Mouse (Mus musculus) midbrain, embryonic 11.5 days (tissue): ENCODE data around the gene Snrpa. TPM values are rescaled to one million over a fixed set of nuclear protein-coding genes. Genes with fewer than 3 reads are reported as not detected.

Source experiments
- ATAC-seq: fragments of 200-750 bp; cut with Nextera tagmentation; 2 replicates; pipeline ENCODE4 v1.8.0; 2017; ENCODE audit warnings: moderate TSS enrichment, moderate library complexity; ENCODE audit not compliant: low FRiP score
- DNase-seq: peaks from one replicate; pipeline ENCODE4 v3.0.0; 2015; ENCODE audit warnings: low spot score; ENCODE audit errors: missing footprints
- H3K27ac ChIP-seq: fragments of 300-500 bp; sonication (generic); 2 replicates; pipeline ENCODE4 v1.5.1; 2014; ENCODE audit warnings: low read depth, low read length
- H3K27me3 ChIP-seq: fragments of 300-500 bp; sonication (generic); 2 replicates; pipeline ENCODE4 v1.6.1; 2014; ENCODE audit warnings: mild to moderate bottlenecking, low read length, moderate library complexity, mixed read lengths; ENCODE audit not compliant: control insufficient read depth, insufficient read depth
- H3K36me3 ChIP-seq: fragments of 300-500 bp; sonication (generic); 2 replicates; pipeline ENCODE4 v1.6.1; 2014; ENCODE audit warnings: mild to moderate bottlenecking, low read length, moderate library complexity, mixed read lengths; ENCODE audit not compliant: control insufficient read depth, insufficient read depth
- H3K4me1 ChIP-seq: fragments of 300-500 bp; sonication (generic); 2 replicates; pipeline ENCODE4 v1.6.1; 2014; ENCODE audit warnings: low read length; ENCODE audit not compliant: control insufficient read depth, insufficient read depth
- H3K4me2 ChIP-seq: fragments of 300-500 bp; sonication (generic); 2 replicates; pipeline ENCODE4 v1.6.1; 2014; ENCODE audit warnings: mild to moderate bottlenecking, moderate library complexity
- H3K4me3 ChIP-seq: fragments of 300-500 bp; sonication (generic); 2 replicates; pipeline ENCODE4 v1.5.1; 2014; ENCODE audit warnings: low read depth, low read length
- H3K9ac ChIP-seq: fragments of 300-500 bp; sonication (generic); 2 replicates; pipeline ENCODE4 v1.6.1; 2014; ENCODE audit warnings: low read length
- H3K9me3 ChIP-seq: fragments of 300-500 bp; sonication (generic); 2 replicates; pipeline ENCODE4 v1.6.1; 2016; ENCODE audit warnings: low read length; ENCODE audit not compliant: control insufficient read depth
- WGBS: fragments of 180-500 bp; shearing (Covaris S2); extraction: QIAGEN DNeasy Blood & Tissue Kit; methylation state at CpG from one replicate; pipeline ENCODE4 v1.1.7; 2014; 5-methylcytosine and 5-hydroxymethylcytosine counted together
- polyA plus RNA-seq: library from polyadenylated mRNA; unstranded; fragments of >200 nt; fragmentation: Nextera tagmentation; extraction: Ambion mirVana; gene quantifications from 2 replicates; pipeline ENCODE4 v1.2.1, GENCODE M21; 2014

Snrpa gene
- polyA plus RNA-seq, 1 experiment from 2014 or later, result 364 TPM

DNA sequence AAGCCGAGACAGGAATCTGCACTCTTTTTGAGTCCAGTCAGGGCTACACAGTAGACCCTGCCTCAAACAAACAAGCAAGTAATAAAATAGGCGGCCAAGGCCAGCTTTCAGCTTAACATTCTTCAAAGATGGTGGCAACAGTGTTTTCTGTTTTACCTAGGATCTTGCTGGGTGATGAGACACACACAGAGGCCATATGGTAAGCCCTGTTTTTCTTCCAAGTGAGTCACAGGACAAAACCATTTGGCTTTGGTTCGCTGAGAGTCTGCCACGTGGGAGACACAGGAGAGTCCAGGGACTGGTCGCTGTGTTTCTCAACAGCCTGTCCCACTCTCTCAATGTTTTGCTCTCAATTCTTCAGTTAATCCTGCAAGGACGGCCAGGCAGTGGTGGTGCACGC lies 22.5 kb upstream of the Snrpa start:
- Histone ChIP-seq H3K9ac (no peak overlapping the region), H3K27me3 (no peaks in the 10 kb centered on the region), H3K36me3 (0 out of 2 replicates have a peak, but pooled peaks cover 5% of the 10 kb centered on the region), H3K4me1 (no peaks in the 10 kb centered on the region), H3K9me3 (no peaks in the 10 kb centered on the region), H3K4me3 (no peak overlapping the region), H3K4me2 (no peak overlapping the region), H3K27ac (no peak overlapping the region)
- no peak for ATAC-seq
- 91% methylated on average over 7 of the region's 7 CpGs for WGBS
- DNase-seq, result no peak

DNA sequence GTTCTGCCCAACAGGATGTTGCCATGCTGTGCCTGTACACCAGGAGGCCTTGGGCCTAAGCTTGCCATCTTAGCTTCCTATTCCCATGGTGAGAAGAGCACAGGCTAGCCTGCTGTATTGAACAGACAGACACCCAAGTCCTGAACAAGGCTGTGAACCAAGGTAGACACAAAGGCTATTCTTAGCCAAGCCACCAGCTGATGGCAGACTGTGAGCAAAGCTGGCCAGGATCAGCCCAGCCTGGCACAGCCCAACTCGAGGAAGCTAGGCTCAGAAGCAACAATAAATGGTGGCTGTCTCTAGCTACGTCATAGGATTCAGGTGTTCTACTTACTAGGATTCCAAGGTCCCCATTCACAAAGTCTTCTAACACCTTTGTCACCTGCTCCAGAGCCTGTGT lies 16.6 kb upstream of the Snrpa start:
- H3K9ac ChIP-seq, result no peak overlapping the region
- no peak overlapping the region for H3K27ac ChIP-seq
- DNase-seq (no peak), ATAC-seq (no peak)
- H3K9me3 ChIP-seq, result no peaks in the 10 kb centered on the region
- peaks cover 23% of the 10 kb centered on the region; the same call in 1 of the 2 replicates for H3K36me3 ChIP-seq
- 88% methylated on average over 2 of the region's 2 CpGs for WGBS
- no peaks in the 10 kb centered on the region for H3K27me3 ChIP-seq
- H3K4me3 ChIP-seq, result no peak overlapping the region
- no peaks in the 10 kb centered on the region for H3K4me1 ChIP-seq
- no peak overlapping the region for H3K4me2 ChIP-seq

DNA sequence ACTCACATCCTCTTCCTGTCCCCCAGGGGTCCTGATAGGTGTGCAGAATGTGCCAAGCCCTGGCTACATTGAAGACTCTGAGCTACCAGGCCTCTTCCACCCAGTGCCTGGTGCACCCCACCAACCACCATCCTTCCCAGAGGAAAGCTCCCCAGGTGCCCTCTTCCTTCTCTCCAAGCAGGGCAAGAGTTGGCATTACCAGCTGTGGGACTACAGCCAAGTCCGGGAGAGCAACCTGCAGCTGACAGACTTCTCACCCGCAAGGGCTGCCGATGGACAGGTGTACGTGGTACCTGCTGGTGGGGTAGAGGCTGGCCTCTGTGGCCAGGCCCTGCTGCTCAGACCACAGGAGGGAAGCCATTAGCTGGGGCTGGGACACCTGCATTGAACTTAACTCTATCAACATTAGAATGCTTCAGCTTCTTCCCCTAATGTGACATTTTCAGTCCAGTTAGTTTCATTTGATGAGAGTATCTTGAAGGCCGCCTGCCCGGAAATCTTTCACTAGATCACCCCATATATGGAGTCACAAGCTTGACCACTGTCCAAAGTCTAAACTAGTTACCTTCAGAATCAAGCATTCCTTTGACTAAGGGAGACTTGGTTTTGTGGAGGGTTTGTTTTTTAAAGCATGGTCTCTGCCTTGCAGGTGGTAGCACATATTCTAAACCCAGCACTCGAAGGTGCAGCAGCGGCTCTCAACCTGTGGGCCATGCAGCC lies 7.8 kb upstream of the Snrpa start:
- DNase-seq (peak; percentile 28), ATAC-seq (no peak)
- WGBS, result 95% methylated on average over 8 of the region's 8 CpGs
- Histone ChIP-seq H3K4me1 (no peaks in the 10 kb centered on the region), H3K4me3 (no peak overlapping the region), H3K9ac (no peak overlapping the region), H3K27me3 (no peaks in the 10 kb centered on the region), H3K4me2 (no peak overlapping the region), H3K9me3 (no peaks in the 10 kb centered on the region), H3K36me3 (peaks cover 15% of the 10 kb centered on the region), H3K27ac (no peak overlapping the region)

DNA sequence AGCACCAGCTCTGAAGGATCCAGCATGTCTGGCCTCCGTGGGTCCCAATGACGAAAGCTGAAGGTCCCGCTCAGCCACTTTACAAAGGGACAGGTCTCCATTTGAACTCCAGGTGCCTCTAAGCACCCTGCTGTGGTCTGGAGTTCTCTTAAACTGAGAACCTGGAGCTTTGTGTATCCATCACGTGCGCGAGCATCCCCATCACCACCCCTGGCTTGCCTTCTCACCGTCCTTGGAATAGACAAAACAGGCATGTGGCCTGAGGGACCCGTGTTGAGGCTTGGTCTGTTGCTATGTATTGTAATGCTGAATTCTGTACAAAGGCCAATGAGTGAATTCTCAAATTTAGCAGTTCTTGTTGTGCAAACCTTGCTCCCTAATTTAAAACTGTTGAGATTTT lies 2.7 kb upstream of the Snrpa start:
- Histone ChIP-seq H3K27ac (no peak overlapping the region), H3K27me3 (no peaks in the 10 kb centered on the region), H3K36me3 (peaks cover 8% of the 10 kb centered on the region), H3K9ac (no peak overlapping the region), H3K9me3 (no peaks in the 10 kb centered on the region), H3K4me2 (no peak overlapping the region), H3K4me1 (peaks cover 16% of the 10 kb centered on the region), H3K4me3 (no peak overlapping the region)
- DNase-seq (peak; percentile 23), ATAC-seq (no peak)
- 90% methylated on average over 8 of the region's 8 CpGs for WGBS

DNA sequence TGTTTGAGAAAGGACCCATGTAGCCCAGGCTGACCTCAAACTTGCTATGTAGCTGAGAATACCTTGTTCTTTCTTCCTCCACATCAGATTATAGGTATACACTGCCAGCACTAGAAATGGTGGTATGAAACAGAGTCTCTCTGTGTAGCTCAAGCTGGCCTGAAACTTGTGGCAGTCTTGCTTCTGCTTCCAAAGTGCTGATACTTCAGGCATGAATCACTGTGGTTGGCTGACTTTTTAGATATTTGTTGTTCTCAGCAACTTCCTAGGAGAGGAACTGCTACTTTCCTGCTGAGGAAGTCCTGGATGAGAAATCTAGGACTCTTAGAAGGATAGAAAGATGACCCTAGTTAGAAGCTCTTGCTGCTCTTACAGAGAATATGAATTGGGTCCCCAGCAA lies 2.3 kb upstream of the Snrpa start:
- Histone ChIP-seq H3K9ac (no peak overlapping the region), H3K27me3 (no peaks in the 10 kb centered on the region), H3K4me2 (no peak overlapping the region), H3K27ac (no peak overlapping the region), H3K36me3 (peaks cover 7% of the 10 kb centered on the region), H3K4me1 (peaks cover 17% of the 10 kb centered on the region), H3K9me3 (no peaks in the 10 kb centered on the region), H3K4me3 (no peak overlapping the region)
- DNase-seq (no peak), ATAC-seq (no peak)

DNA sequence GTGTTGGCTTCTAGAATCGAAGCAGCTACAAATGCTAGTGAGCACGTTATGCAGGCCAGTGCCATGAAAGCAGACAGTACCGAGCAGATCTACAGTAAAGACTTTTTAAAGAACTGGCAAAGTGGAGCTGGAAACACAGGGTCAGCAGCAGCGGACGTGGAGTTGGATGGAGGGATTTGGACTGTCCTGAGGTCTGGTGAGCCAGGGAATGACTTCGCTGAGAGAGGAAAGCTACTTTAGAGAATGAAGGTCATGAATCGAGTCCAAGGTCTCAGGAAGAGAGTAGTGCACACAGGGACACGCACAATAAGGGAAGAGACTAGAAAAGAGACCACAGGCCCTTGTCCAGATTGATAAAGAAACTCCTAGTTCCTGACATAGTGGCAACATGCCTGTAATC lies 1.6 kb upstream of the Snrpa start:
- Histone ChIP-seq H3K36me3 (peaks cover 3% of the 10 kb centered on the region), H3K27me3 (no peaks in the 10 kb centered on the region)
- 89% methylated on average over 8 of the region's 8 CpGs for WGBS

DNA sequence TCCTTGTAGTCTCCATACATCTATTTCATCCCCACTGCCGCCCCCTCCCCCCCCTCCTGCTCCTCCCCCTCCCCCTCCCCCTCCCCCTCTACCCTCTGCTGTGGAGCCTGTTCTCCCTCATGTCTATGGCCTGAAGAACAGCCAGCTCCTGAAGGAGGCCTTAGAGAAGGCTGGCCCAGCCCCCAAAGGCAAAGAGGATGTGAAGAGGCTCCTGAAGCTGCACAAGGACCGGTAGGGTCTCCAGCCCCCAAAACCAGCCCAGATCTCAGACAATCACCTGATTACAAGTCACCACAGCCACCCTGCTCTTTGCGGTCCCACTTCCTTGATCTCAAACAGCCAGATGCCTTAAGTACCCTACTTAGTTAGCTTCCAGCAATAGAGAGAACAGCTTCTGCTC lies 1.1 kb upstream of the Snrpa start:
- H3K4me1 ChIP-seq, result peaks cover 17% of the 10 kb centered on the region
- no peak overlapping the region for H3K27ac ChIP-seq
- no peak overlapping the region for H3K9ac ChIP-seq
- no peaks in the 10 kb centered on the region for H3K9me3 ChIP-seq
- WGBS, result 79% methylated on average over 3 of the region's 3 CpGs
- H3K36me3 ChIP-seq, result peaks cover 6% of the 10 kb centered on the region
- H3K4me3 ChIP-seq, result no peak overlapping the region
- no peak for DNase-seq
- no peak for ATAC-seq
- H3K27me3 ChIP-seq, result no peaks in the 10 kb centered on the region
- no peak overlapping the region for H3K4me2 ChIP-seq

More for the DNA sequence above, 1.6 kb upstream of the Snrpa start:
- DNase-seq (no peak), ATAC-seq (no peak)
- H3K4me2 ChIP-seq, result no peak overlapping the region
- H3K4me3 ChIP-seq, result no peak overlapping the region
- H3K27ac ChIP-seq, result no peak overlapping the region
- H3K9me3 ChIP-seq, result no peaks in the 10 kb centered on the region
- H3K9ac ChIP-seq, result no peak overlapping the region
- peaks cover 17% of the 10 kb centered on the region for H3K4me1 ChIP-seq

DNA sequence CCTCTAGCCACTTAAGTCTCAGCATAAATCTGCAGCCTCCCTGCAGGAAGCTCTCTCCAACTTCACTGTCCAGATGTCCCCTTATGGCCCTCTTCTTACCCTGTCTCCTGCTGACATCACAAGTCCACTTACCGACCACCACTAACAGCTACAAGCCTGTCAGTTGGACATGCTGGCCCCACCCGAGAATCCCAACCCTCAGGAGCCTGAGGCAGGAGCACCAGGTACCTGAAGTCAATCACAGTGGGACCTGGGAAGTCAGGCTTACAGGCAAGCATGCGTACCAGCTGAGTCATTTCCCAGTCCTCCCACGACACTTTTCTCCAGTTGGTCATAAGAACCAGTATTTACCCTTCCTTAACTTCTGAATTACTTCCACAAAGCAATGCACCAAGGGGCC lies 2.3 kb downstream of the Snrpa start:
- no peak for ATAC-seq
- peaks cover 37% of the 10 kb centered on the region for H3K36me3 ChIP-seq

DNA sequence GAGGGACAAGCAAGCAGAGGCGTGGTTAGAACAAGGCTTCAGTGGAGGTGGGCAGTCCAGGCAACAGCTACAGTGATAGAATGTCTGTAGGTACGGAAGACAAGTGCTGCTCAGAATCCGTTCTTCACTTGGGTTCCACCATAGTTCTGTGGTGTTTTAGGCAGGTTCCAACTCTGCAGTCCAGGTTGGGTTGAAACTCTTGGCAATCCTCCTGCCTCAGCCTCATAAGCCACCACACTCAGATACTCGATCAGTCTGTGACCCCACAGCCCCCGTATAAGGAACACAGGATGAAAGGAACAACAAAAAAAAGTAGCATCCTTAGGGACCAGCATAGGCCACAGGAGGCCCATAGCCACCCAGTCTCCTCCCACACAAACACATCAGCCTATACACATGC lies 3.6 kb downstream of the Snrpa start:
- peak; percentile 69 for DNase-seq
- no peak overlapping the region for H3K9ac ChIP-seq
- 92% methylated on average over 5 of the region's 5 CpGs for WGBS
- no peak for ATAC-seq
- H3K4me1 ChIP-seq, result peaks cover 17% of the 10 kb centered on the region
- no peaks in the 10 kb centered on the region for H3K9me3 ChIP-seq
- H3K36me3 ChIP-seq, result peaks cover 45% of the 10 kb centered on the region
- H3K27ac ChIP-seq, result no peak overlapping the region
- no peaks in the 10 kb centered on the region for H3K27me3 ChIP-seq
- H3K4me3 ChIP-seq, result no peak overlapping the region
- no peak overlapping the region for H3K4me2 ChIP-seq

More for the DNA sequence above, 2.3 kb downstream of the Snrpa start:
- Histone ChIP-seq H3K4me3 (no peak overlapping the region), H3K4me2 (no peak overlapping the region), H3K27me3 (no peaks in the 10 kb centered on the region), H3K27ac (no peak overlapping the region), H3K9me3 (no peaks in the 10 kb centered on the region), H3K4me1 (peaks cover 17% of the 10 kb centered on the region), H3K9ac (no peak overlapping the region)
- DNase-seq, result peak; percentile 73
- WGBS, result 90% methylated on average over 4 of the region's 4 CpGs
